Mouse (Mus musculus) spleen, embryonic (tissue): ENCODE data around the gene Wnt16.
"Not testable (repeated sequence)": the region's sequence is repeated elsewhere in the genome, so short reads cannot be mapped to it uniquely, and the experiment has no call there.

Source experiments
- CTCF ChIA-PET: fragments of 350-600 bp; sonication (Branson Sonifier 250); formaldehyde crosslinking; loops from one replicate; lab custom pipeline; 2022; lab: Charles Lee

Wnt16 gene

GRCm38 (mm10) chr6:22288004-22288736, at the start of gene Wnt16:
Gene Wnt16 (plus strand): TSS chr6:22288227.
- CTCF ChIA-PET, result no interaction called here

GRCm38 (mm10) chr6:22243321-22243720, 44.7 kb upstream of the Wnt16 start:
- CTCF ChIA-PET, result no interaction called here

- CTCF ChIA-PET, result no interaction called here
Observed at GRCm38 (mm10) chr6:22246696-22247095, 41.3 kb upstream of the Wnt16 start.

GRCm38 (mm10) chr6:22258784-22259183, 29.2 kb upstream of the Wnt16 start:
- CTCF ChIA-PET, result no interaction called here

GRCm38 (mm10) chr6:22262519-22262918, 25.5 kb upstream of the Wnt16 start:
- CTCF ChIA-PET, result no interaction called here

GRCm38 (mm10) chr6:22264094-22264493, 23.9 kb upstream of the Wnt16 start:
- CTCF ChIA-PET, result not testable (repeated sequence)

GRCm38 (mm10) chr6:22266018-22266417, 22.0 kb upstream of the Wnt16 start:
- CTCF ChIA-PET, result no interaction called here

GRCm38 (mm10) chr6:22267807-22268667, 20.0 kb upstream of the Wnt16 start:
- CTCF ChIA-PET, result no interaction called here

- CTCF ChIA-PET, result no interaction called here
Observed at GRCm38 (mm10) chr6:22268677-22269076, 19.4 kb upstream of the Wnt16 start.

- CTCF ChIA-PET, result no interaction called here
Observed at GRCm38 (mm10) chr6:22269840-22270521, 18.0 kb upstream of the Wnt16 start.

GRCm38 (mm10) chr6:22277941-22278340, 10.1 kb upstream of the Wnt16 start:
- CTCF ChIA-PET, result no interaction called here

GRCm38 (mm10) chr6:22280217-22280861, 7.7 kb upstream of the Wnt16 start:
- CTCF ChIA-PET, result no interaction called here

- CTCF ChIA-PET, result no interaction called here
Observed at GRCm38 (mm10) chr6:22282405-22282804, 5.6 kb upstream of the Wnt16 start.

- CTCF ChIA-PET, result no interaction called here
Observed at GRCm38 (mm10) chr6:22288737-22289460, 872 bp downstream of the Wnt16 start.

- CTCF ChIA-PET, result no interaction called here
Observed at GRCm38 (mm10) chr6:22289461-22290021, 1.5 kb downstream of the Wnt16 start.

GRCm38 (mm10) chr6:22290790-22291189, 2.8 kb downstream of the Wnt16 start:
- CTCF ChIA-PET, result no interaction called here

- CTCF ChIA-PET, result no interaction called here
Observed at GRCm38 (mm10) chr6:22292056-22292455, 4.0 kb downstream of the Wnt16 start.

- CTCF ChIA-PET, result no interaction called here
Observed at GRCm38 (mm10) chr6:22293922-22294321, 5.9 kb downstream of the Wnt16 start.

- CTCF ChIA-PET, result no interaction called here
Observed at GRCm38 (mm10) chr6:22297028-22297427, 9.0 kb downstream of the Wnt16 start.

GRCm38 (mm10) chr6:22298059-22298458, 10.0 kb downstream of the Wnt16 start:
- CTCF ChIA-PET, result no interaction called here
